Mouse (Mus musculus) left cerebral cortex, adult 2 months (tissue): ENCODE results near the gene Tpm1. TPM values are rescaled to one million over a fixed set of nuclear protein-coding genes. Genes with fewer than 3 reads are reported as not detected.
A peak's percentile ranks its signal among the peaks of the same experiment; 100 is the strongest.

Experiments used
- DNase-seq, 2 experiments: peaks; one replicate each; pipeline ENCODE4 v3.0.0; 2021 to 2022; ENCODE audit warnings: low spot score in 2 of 2, mixed read lengths in 1 of 2; ENCODE audit errors: extremely low spot score in 1 of 2
- H3K27ac ChIP-seq: fragments of 200-600 bp; 2 replicates; pipeline ENCODE4 v1.8.1; 2022
- H3K4me3 ChIP-seq: fragments of 200-600 bp; 2 replicates; pipeline ENCODE4 v1.8.1; 2022
- CTCF ChIP-seq: fragments of 200-600 bp; IDR thresholded peaks from 2 replicates; pipeline ENCODE4 v1.8.1; 2022; ENCODE audit warnings: antibody characterized with exemption, mild to moderate bottlenecking, moderate library complexity
- intact Hi-C: fragments of 180-260 bp; cut with DNase I; formaldehyde crosslinking; loops from one replicate; pipeline ENCODE4 v1.15.1; 2025
- total RNA-seq, 2 experiments: library from RNA; stranded (reverse); gene quantifications; 2 replicates each; pipeline ENCODE4 v1.2.3; 2021

The Tpm1 gene
- total RNA-seq, 2 experiments from 2014 or later, result 223 to 236 TPM

DNA sequence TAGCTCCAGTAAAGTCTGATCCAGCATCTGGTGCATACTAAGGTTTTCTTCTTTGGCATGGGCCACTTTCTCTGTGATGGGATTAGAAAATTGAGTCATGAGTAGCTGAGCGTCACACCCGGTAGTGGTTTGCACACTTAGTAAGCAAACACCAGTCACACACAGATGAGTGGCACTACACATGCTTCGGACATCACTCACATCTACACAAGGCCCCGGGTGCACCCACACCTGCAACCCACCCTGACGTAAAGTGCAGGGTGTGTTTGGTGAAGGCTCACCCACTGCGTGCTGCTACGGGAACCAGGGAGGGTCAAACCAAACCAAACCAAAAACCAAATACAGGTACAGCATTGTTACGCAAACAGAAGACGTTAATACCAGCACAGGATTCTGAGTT lies 25.8 kb downstream of the Tpm1 start:
- intact Hi-C loops, result no loop called here
- no peak overlapping the region for H3K27ac ChIP-seq
- TF ChIP-seq CTCF, result no peak
- no peak overlapping the region for H3K4me3 ChIP-seq
- no peak for DNase-seq

DNA sequence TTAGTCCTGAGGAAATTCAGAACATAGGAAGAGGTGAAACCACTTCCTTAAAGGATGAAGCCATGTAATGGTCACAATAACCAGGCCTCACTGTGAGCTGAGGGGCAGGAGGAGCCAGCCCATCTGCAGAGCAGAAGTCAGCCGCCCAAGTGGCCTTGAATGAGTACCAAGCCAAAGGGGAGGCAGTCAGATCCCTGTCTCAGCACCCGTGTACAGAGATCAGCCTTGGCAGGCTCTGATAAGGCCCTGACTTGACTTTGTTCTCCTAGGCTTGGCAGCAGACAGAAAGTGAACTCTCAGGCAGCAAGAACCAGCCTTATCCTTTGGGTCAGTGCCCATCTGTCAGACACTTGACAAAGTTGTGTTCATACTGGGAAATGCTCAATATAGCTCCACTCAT lies 29.1 kb downstream of the Tpm1 start:
- no peak for DNase-seq
- H3K4me3 ChIP-seq, result no peak overlapping the region
- TF ChIP-seq CTCF, result no peak
- intact Hi-C loops, result no loop called here
- no peak overlapping the region for H3K27ac ChIP-seq

DNA sequence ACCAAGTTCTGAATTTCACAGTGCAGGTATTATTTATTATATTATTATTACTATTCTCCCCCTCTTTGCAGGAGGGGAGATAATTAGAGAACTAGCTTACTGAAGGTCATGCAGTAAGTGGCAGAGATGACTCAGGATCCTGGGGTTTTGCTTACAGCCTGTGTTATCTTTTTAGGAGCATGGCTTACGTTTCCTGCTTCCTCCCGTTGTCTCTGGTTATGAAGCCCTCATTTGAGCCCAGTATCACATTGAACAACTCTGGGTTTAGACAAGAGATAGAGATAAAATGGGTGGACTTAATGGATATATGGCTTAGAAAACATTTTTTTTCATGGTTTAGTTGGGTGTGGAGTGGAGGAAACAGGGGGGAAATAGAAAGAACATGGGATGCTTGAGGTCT lies 35.7 kb downstream of the Tpm1 start:
- no peak for TF ChIP-seq CTCF
- H3K27ac ChIP-seq, result no peak overlapping the region
- DNase-seq, result no peak
- no peak overlapping the region for H3K4me3 ChIP-seq
- intact Hi-C loops, result no loop called here

DNA sequence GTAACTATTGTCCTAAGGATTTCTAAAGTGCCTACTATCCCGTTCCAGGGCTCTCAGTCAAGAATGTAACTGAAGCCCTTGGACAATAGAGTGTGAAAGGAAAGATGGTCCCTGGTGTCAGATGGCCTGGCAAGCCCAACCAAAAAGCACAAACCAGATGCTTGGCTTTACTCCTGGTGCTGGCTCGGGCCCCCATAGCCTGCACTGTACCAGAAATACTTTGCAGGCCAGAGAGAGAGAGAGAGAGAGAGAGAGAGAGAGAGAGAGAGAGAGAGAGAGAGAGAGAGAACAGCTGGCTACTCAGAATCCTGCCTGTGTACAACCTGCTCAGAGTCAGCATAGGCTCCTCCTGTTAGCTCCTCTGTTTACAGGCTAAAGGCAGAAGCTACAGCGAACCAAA lies 36.7 kb downstream of the Tpm1 start:
- intact Hi-C loops, result no loop called here
- TF ChIP-seq CTCF, result no peak
- no peak overlapping the region for H3K27ac ChIP-seq
- no peak overlapping the region for H3K4me3 ChIP-seq
- DNase-seq, result no peak

DNA sequence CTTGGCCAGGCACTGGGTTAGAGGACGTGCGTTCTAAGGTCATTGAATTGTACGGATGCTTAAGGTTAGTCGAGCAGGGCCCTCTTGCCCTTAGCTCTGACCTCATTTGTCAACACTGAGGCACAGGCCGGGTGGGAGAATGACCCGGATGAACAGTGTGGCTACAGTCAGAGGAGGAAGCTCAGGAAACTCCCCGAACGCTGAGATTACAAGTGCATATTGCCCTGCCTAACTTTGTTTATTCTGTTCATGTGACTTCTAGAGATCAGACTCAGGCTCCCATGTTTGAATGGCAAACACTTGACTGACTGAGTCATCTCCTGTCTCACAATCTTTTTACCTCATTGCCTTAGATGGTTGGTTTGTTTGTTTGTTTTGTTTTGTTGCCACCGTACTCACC lies 37.7 kb downstream of the Tpm1 start:
- H3K4me3 ChIP-seq, result no peak overlapping the region
- no peak overlapping the region for H3K27ac ChIP-seq
- intact Hi-C loops, result no loop called here
- DNase-seq, result no peak
- TF ChIP-seq CTCF, result no peak

DNA sequence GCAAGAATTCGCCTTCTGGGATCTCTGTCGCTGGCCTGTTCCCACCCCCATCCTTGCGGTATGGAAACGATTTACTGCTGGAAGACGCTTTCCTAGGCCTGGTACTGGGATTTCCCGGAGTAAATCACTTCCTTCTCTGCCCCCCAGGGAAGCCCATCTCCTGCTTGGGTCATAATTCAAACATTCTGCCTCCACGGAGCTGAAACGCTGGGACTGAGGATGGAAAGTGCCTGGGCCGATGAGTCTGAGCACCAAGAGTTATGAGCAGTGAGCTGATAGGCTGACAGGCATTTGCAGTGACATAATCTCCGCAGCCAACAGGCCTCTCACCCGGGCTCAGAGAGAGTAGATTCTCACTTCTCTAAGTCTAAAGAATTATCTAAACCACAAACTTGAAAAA lies 40.4 kb downstream of the Tpm1 start:
- intact Hi-C loops, result no loop called here
- H3K27ac ChIP-seq, result no peak overlapping the region
- no peak overlapping the region for H3K4me3 ChIP-seq
- no peak for DNase-seq
- TF ChIP-seq CTCF, result no peak

DNA sequence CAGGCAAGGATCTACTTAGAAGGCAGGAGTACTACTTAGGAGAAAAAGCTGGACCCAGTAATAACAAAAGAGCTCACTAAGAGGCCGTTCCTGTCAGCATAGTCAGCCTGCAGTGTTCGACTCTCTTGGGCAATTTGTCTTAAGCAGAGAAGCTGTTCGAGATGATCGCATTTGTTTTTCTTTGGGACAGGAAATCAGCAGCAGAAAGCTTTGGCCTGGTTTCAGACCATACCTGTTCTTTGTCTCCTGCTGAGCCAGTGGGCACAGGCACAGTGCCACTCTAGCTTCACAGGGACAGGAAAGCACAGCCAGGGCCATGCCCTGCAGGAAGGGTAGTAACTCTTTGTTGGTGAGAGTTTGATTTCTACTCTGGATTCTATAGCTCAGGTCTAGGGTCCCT lies 42.8 kb downstream of the Tpm1 start:
- no peak overlapping the region for H3K27ac ChIP-seq
- no peak overlapping the region for H3K4me3 ChIP-seq
- no peak for TF ChIP-seq CTCF
- intact Hi-C loops, result no loop called here
- no peak for DNase-seq

DNA sequence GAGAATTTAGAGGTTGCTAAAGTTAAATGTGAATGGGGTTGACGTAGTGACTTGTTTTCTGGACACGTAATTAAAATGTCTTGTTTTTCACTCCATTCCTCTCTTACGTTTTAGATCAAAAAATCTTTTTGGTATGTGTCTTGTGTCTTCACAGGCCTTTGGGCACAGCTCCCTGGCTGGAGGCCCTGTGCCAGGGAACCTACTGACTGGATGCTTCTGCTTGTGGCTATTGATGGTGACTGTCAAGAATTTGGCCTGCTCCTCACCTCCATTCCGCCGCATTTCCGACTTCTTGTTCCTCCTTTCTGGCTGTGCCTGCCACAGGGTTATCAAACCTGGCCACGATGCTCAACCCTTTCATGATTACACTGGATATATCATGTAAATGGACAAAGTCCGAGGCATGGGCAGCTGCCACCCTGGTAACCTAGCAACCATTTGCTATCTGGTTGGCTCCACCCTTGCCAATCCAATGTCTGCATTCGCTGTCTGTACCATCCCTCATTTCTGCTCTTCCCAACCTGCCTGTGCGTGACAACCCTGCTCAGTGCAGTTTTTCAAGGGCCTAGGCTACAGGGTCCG lies 44.0 kb downstream of the Tpm1 start:
- intact Hi-C loops, result no loop called here
- Histone ChIP-seq H3K27ac (no peak overlapping the region), H3K4me3 (no peak overlapping the region)
- no peak for DNase-seq
- TF ChIP-seq CTCF, result no peak

DNA sequence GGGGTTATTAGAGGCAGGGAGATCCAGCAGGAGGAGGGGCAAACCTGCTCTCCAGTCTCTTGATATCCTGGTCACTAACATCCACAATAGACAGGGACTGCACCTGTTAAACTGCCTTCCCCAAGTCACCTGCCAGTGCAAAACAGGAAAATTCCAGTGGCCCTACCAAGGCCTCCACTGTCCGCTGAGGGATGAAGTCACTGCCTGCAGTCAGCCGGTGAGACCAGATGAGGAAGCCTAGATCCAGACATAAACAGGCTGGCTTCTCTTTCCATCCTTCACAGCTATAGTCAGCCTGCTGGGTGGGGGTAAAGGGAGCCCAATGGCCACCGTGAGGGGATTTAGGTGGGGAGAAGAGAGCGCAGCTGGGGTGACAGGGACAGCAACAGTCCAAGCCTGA lies 45.5 kb downstream of the Tpm1 start:
- no peak overlapping the region for H3K27ac ChIP-seq
- DNase-seq, result no peak
- H3K4me3 ChIP-seq, result no peak overlapping the region
- intact Hi-C loops, result no loop called here
- no peak for TF ChIP-seq CTCF

DNA sequence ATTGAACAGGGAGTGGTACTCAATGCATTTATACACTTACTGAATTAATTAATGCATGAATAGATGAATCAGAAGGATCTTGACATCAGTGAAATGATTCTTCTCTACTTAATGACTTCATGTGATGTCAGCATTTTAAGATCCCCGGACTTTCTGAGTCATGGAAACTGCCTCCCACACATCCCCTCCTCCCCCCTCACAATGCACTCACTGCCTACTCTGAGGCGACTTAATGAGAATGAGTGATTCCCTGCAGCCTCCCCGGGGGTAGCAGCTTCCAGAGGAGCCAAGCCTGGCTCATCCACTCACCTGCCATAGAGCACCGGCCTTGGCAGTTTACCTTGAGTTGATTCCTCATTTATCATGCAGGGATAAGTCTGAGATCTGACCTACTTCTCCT lies 46.0 kb downstream of the Tpm1 start:
- TF ChIP-seq CTCF, result no peak
- no peak overlapping the region for H3K4me3 ChIP-seq

DNA sequence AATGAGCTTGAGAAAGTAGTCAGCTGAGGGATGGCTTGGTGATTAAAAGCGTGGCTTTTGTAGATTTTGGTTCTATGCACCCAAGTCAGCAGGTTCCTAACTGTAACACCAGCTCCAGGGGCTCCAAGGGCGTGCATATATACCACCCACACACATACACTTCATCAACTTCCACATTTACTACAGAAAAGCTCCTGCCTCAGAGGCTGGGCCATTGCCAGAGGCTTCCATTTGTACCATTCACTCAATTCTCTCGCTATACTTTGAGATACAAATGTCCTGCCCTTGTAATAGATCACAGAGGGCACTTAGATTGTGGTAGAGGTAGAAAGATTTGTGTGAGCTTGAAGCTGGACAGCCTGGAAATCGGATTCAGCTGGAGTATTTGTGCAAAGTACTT lies 47.7 kb downstream of the Tpm1 start:
- intact Hi-C loops, result loop anchor here (1.0 kb wide), 2 partner anchors 43 to 212 kb away; no protein-coding TSS in a partner anchor
- no peak overlapping the region for H3K27ac ChIP-seq

More for the DNA sequence above, 46.0 kb downstream of the Tpm1 start:
- intact Hi-C loops, result no loop called here
- H3K27ac ChIP-seq, result no peak overlapping the region
- no peak for DNase-seq

DNA sequence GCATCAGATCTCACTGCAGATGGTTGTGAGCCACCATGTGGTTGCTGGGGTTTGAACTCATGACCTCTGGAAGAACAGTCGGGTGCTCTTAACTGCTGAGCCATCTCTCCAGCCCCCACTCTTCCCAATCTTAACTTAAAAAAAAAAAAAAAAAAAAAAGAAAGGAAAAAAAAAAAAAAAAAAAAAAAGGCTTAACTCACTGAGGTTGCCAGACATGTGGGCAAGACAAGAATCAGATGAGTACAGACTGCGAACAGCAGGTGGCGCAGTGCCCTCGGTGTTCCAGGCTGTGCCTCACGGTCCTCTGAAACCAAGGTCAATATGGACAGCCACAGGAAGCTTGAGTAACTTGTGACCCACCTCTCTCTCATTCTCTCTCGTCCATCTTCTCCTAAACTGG lies 48.2 kb downstream of the Tpm1 start:
- Histone ChIP-seq H3K4me3 (no peak overlapping the region), H3K27ac (no peak overlapping the region)
- intact Hi-C loops, result loop anchor here (1.0 kb wide), 2 partner anchors 43 to 212 kb away; no protein-coding TSS in a partner anchor
- peak; percentile 55 for TF ChIP-seq CTCF
- DNase-seq, result peak; percentile 55 to 72

More for the DNA sequence above, 47.7 kb downstream of the Tpm1 start:
- no peak for DNase-seq
- no peak overlapping the region for H3K4me3 ChIP-seq
- no peak for TF ChIP-seq CTCF

DNA sequence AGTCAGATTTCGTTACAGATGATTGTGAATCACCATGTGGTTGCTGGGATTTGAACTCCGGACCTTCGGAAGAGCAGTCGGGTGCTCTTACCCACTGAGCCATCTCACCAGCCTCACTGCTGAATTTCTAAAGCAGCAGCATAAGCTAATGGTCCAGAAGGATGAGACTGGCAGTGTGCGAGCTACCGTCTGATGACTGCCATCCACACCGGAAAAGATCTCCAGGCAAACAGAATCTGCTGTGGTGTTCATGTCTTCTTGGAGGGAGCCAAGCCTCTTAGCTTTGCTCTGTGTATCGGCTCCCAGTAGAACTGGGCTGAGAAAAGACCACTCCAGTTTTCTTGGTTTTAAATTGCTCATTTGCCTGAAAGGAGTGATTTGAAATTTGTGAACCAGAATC lies 49.5 kb downstream of the Tpm1 start:
- intact Hi-C loops, result no loop called here
- H3K4me3 ChIP-seq, result no peak overlapping the region
- DNase-seq, result no peak
- TF ChIP-seq CTCF, result no peak
- no peak overlapping the region for H3K27ac ChIP-seq
